Mouse (Mus musculus): ENCODE measurements around the gene Bub1. TPM values are rescaled to one million over a fixed set of nuclear protein-coding genes. Genes with fewer than 3 reads are reported as not detected.

Gene Bub1
- polyA plus RNA-seq, 1 experiment = 13.9 TPM

DNA sequence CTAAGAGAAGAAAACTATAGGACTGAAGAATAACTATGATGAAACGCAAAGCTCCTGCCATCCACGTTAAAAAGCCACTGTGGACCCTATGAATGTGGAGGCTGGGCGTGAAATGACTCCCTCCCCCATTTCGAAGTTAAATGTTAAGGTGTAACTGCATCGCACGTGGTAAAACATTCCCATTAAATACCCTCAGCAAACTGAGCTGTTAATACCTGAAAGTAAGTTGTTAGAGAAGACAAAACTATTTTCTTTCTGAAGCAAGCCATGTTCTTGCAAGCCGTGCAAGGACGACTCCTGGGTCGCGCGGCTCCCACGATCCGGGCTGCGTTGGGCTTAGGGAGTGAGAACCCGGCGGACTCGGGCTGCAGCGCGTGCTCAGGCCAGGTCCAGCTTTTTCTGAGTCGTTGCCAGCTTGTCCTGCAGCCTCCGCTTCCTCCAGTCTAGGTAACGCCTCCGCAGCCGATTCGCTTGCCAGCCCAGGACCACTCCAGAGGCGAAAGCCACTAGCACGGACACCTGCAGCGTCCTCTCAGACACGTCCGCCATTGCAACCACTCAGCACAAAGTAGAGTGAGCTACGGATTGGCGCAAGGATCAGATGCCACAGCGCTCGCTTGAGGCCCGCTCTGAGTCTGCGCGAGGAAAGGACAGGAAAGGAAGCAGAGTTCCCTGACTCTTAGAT lies 39.6 kb downstream of the Bub1 start, which contains the start of gene Mtln:
TSS of gene Mtln (minus strand) at position 570 of the 685 bp plus-strand sequence.
- H3K4me3 ChIP-seq (ENCODE audit: control insufficient read depth, low read depth, low read length) = peak within 1 kb of the TSS; percentile 91
- no peak for TF ChIP-seq CTCF (IDR thresholded peaks at IDR 0.05; ENCODE audit: control insufficient read depth, insufficient read depth, insufficient replicate concordance, low read depth, low read length)
- TF ChIP-seq POLR2A (IDR thresholded peaks at IDR 0.05; ENCODE audit: control insufficient read depth, low read depth, low read length) = peak; percentile 92
- H3K36me3 ChIP-seq (ENCODE audit: control insufficient read depth, insufficient read depth, low read length) = no peaks in the 10 kb centered on the region
- no peaks in the 10 kb centered on the region for H3K27me3 ChIP-seq (ENCODE audit: control insufficient read depth, insufficient read depth, low read length)
- peak within 1 kb of the TSS; percentile 78 for H3K27ac ChIP-seq (ENCODE audit: control insufficient read depth, insufficient read depth, low read depth, low read length)
- peaks cover 4% of the 10 kb centered on the region for H3K4me1 ChIP-seq (ENCODE audit: control insufficient read depth, insufficient read depth, low read length)

DNA sequence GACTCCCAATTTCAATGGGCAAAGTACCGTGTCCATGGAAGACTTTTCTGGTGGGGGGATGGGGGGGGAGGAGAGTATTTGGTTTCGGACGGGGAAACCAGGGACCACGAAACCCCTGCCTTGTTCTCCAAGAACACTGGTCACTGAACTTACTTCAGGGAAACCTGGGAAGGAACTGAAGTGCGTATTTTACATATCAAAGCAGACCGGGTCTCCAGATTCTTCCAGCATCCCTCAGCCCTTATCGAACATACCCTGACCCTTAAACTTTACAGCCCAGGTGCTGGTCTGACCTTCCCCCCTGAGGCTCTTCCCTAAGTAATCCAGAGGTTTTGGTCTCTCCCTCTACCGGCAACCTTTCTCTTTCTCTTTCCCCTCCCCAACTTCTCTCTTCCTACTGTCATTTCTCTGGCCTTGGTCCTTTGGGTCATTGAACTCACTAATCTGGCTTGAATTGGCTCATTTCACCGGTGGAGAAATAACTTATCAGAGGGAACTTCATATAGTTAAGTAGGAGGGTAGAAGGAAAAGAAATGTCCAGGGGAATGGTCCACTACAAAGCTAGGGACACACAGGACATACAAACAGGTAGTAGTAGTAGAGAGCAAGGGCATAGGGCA lies 41.9 kb downstream of the Bub1 start:
- Histone ChIP-seq H3K27me3 (ENCODE audit: control insufficient read depth, insufficient read depth, low read length) (no peaks in the 10 kb centered on the region), H3K4me3 (ENCODE audit: control insufficient read depth, low read depth, low read length) (peak overlapping the region; percentile 96), H3K27ac (ENCODE audit: control insufficient read depth, insufficient read depth, low read depth, low read length) (peak overlapping the region; percentile 99), H3K36me3 (ENCODE audit: control insufficient read depth, insufficient read depth, low read length) (peaks cover 1% of the 10 kb centered on the region; the same call in 1 of the 2 replicates), H3K4me1 (ENCODE audit: control insufficient read depth, insufficient read depth, low read length) (peaks cover 4% of the 10 kb centered on the region)
- TF ChIP-seq CTCF (IDR thresholded peaks at IDR 0.05; ENCODE audit: control insufficient read depth, insufficient read depth, insufficient replicate concordance, low read depth, low read length) (no peak), POLR2A (IDR thresholded peaks at IDR 0.05; ENCODE audit: control insufficient read depth, low read depth, low read length) (no peak)

DNA sequence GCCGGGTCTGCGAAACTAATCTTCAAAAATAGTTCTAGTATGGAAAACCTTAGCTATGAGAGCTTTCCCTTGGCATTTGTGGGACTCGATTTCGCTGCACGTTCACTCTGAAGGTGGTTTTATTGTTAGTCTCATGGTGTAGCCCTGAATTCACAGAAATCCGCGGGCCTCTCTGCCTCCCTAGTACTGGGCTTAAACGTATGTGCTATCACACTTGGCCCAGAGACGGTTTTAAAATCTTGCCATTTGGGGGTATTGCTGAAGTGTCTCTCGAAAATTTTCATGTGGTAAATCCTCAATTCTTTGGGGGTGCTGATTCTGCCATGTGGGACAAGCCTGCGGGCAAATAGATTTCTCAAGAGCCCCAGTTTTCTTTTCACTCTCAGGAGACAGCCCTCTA lies 42.5 kb downstream of the Bub1 start:
- Histone ChIP-seq H3K36me3 (ENCODE audit: control insufficient read depth, insufficient read depth, low read length) (peaks cover 1% of the 10 kb centered on the region), H3K4me1 (ENCODE audit: control insufficient read depth, insufficient read depth, low read length) (peaks cover 4% of the 10 kb centered on the region), H3K4me3 (ENCODE audit: control insufficient read depth, low read depth, low read length) (peak overlapping the region; percentile 96), H3K27ac (ENCODE audit: control insufficient read depth, insufficient read depth, low read depth, low read length) (peak overlapping the region; percentile 99), H3K27me3 (ENCODE audit: control insufficient read depth, insufficient read depth, low read length) (no peaks in the 10 kb centered on the region)
- TF ChIP-seq CTCF (IDR thresholded peaks at IDR 0.05; ENCODE audit: control insufficient read depth, insufficient read depth, insufficient replicate concordance, low read depth, low read length) = no peak
- TF ChIP-seq POLR2A (IDR thresholded peaks at IDR 0.05; ENCODE audit: control insufficient read depth, low read depth, low read length) = no peak

DNA sequence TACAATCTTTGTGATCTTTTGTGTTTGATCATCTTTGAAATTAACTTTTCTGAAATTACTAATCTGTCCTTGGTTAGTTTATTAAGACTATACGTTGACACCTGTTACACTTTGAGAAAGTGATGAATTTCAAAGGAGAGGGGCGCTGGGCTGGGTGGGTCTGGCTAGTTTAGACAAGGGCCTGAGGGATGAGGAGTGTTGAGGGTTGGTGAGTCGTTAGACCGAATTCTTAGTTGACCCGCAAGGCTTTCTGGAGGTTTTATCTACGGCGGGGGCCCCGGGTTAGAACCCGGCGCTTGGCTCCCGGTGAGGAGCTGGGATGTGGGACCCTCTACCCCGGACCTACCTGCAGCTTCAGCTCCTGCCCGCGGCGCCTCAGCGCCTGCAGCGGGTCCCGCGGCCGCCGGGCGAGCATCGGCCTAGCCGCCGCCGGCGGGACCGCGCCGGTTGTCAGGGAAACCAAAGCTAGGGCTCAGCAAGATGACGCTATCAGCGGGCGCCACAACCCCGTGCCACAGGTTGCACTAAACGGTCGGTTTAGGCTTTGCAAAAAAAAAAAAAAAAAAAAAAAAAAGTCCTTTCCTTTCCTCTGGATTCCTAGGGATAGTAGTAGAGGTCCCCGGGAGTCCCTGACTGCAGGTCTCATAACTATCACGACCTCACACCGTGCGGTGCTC lies 43.1 kb downstream of the Bub1 start, which contains the start of gene Nphp1:
TSS of gene Nphp1 (minus strand) at position 458 of the 677 bp plus-strand sequence.
- Histone ChIP-seq H3K36me3 (ENCODE audit: control insufficient read depth, insufficient read depth, low read length) (peaks cover 1% of the 10 kb centered on the region), H3K27me3 (ENCODE audit: control insufficient read depth, insufficient read depth, low read length) (no peaks in the 10 kb centered on the region), H3K4me3 (ENCODE audit: control insufficient read depth, low read depth, low read length) (peak within 1 kb of the TSS; percentile 96), H3K27ac (ENCODE audit: control insufficient read depth, insufficient read depth, low read depth, low read length) (peak within 1 kb of the TSS; percentile 99), H3K4me1 (ENCODE audit: control insufficient read depth, insufficient read depth, low read length) (peaks cover 4% of the 10 kb centered on the region)
- TF ChIP-seq POLR2A (IDR thresholded peaks at IDR 0.05; ENCODE audit: control insufficient read depth, low read depth, low read length) (peak; percentile 93), CTCF (IDR thresholded peaks at IDR 0.05; ENCODE audit: control insufficient read depth, insufficient read depth, insufficient replicate concordance, low read depth, low read length) (no peak)

DNA sequence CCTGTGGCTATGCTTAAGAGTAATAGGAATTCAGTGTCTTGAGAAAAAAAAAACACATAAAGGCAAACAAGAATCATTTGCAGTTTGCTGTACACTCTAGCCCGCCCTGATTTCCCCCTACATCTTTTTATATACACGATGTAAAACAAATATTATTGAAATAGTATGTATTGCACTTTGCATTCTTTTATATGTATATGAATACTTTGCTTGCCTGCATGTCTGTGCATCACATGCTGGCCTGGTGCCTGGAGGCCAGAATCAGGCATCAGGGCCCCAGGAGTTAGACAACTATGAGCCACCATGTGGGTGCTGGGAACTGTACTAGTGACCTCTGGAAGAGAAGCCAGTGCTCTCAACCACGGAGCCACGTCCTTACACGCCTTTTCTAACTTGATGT lies 44.4 kb downstream of the Bub1 start:
- peak overlapping the region; percentile 53 for H3K4me3 ChIP-seq (ENCODE audit: control insufficient read depth, low read depth, low read length)
- no peaks in the 10 kb centered on the region for H3K27me3 ChIP-seq (ENCODE audit: control insufficient read depth, insufficient read depth, low read length)
- H3K36me3 ChIP-seq (ENCODE audit: control insufficient read depth, insufficient read depth, low read length) = peaks cover 1% of the 10 kb centered on the region
- no peak overlapping the region for H3K27ac ChIP-seq (ENCODE audit: control insufficient read depth, insufficient read depth, low read depth, low read length)
- H3K4me1 ChIP-seq (ENCODE audit: control insufficient read depth, insufficient read depth, low read length) = peaks cover 4% of the 10 kb centered on the region
- no peak for TF ChIP-seq CTCF (IDR thresholded peaks at IDR 0.05; ENCODE audit: control insufficient read depth, insufficient read depth, insufficient replicate concordance, low read depth, low read length)
- TF ChIP-seq POLR2A (IDR thresholded peaks at IDR 0.05; ENCODE audit: control insufficient read depth, low read depth, low read length) = no peak

DNA sequence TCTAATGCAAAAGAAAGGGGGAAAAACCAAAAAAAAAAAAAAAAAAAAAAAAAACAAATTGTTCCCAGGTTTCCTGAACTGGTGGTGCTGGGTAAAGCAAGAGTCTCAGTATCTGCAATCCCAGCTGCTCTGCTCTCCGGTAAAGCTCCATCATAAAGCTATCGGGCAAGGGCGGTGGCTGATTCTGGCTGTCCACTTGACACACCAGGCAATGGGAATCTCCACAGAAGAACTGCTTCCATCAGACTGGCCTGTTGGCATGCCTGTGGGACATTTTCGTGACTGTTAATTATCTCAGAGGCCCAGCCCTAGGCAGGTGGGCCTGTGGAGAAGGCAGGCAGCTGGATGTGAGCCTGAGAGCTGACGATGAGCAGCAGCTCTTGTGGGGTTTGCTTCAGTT lies 53.2 kb downstream of the Bub1 start:
- TF ChIP-seq CTCF (IDR thresholded peaks at IDR 0.05; ENCODE audit: control insufficient read depth, insufficient read depth, insufficient replicate concordance, low read depth, low read length) (no peak), POLR2A (IDR thresholded peaks at IDR 0.05; ENCODE audit: control insufficient read depth, low read depth, low read length) (no peak)
- no peak overlapping the region for H3K4me3 ChIP-seq (ENCODE audit: control insufficient read depth, low read depth, low read length)
- no peaks in the 10 kb centered on the region for H3K27me3 ChIP-seq (ENCODE audit: control insufficient read depth, insufficient read depth, low read length)
- H3K27ac ChIP-seq (ENCODE audit: control insufficient read depth, insufficient read depth, low read depth, low read length) = no peak overlapping the region
- peaks cover 4% of the 10 kb centered on the region for H3K36me3 ChIP-seq (ENCODE audit: control insufficient read depth, insufficient read depth, low read length)
- H3K4me1 ChIP-seq (ENCODE audit: control insufficient read depth, insufficient read depth, low read length) = no peaks in the 10 kb centered on the region

DNA sequence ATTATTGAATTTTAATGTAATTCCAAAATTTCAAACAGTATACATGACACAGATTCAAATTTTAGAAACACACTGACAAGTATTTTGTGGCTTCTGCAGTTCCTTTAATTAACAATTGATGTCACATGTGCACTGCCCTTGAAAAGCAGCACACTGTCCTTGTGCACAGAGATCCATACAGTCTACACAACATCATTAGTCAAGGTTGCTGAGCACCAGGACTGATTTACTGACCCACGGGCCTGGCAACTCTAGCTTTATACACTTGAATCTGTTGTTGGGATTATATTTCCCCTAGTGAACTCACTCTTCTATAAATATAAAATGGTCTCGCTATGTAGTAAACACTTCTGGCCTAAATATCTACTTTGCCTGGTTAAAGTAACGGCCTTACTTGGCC lies 56.7 kb downstream of the Bub1 start:
- Histone ChIP-seq H3K4me1 (ENCODE audit: control insufficient read depth, insufficient read depth, low read length) (no peaks in the 10 kb centered on the region), H3K27ac (ENCODE audit: control insufficient read depth, insufficient read depth, low read depth, low read length) (no peak overlapping the region), H3K4me3 (ENCODE audit: control insufficient read depth, low read depth, low read length) (no peak overlapping the region), H3K27me3 (ENCODE audit: control insufficient read depth, insufficient read depth, low read length) (no peaks in the 10 kb centered on the region), H3K36me3 (ENCODE audit: control insufficient read depth, insufficient read depth, low read length) (peaks cover 7% of the 10 kb centered on the region)
- TF ChIP-seq POLR2A (IDR thresholded peaks at IDR 0.05; ENCODE audit: control insufficient read depth, low read depth, low read length) = no peak
- no peak for TF ChIP-seq CTCF (IDR thresholded peaks at IDR 0.05; ENCODE audit: control insufficient read depth, insufficient read depth, insufficient replicate concordance, low read depth, low read length)

Data from testis, adult 2 months (tissue).